In the genomic region with DNA sequence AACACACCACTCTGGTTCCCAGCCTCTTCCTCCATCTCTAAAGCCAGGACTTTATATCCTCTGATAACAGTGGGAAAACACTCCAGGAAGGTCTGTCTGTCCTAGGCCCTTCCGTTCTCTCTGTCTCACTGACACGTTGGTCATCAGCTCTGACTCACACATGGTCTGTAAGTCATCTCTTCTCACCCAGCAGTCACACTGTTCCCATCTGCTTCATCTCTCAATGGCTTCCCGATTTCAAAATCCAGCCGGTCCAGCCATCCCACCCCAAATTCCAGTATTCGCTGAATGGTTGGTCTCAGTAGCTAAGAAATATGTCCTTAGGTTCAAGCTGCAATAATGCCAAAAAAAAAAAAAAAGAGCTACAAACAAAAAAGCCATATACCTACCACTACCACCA, we compare ENCODE assay signal across 18 mouse cellular contexts. TPM values are rescaled to one million over a fixed set of nuclear protein-coding genes. Genes with fewer than 3 reads are reported as not detected.
DNase-seq lines count a peak whose midpoint lies in the region; ATAC-seq and TF ChIP-seq lines count a peak whose summit lies in the region.
"Had no signal": no experiment of that assay in that cellular context is flagged by ENCODE, and none has a peak within 500 bp of the region (broad histone marks: within the 10 kb centered on the region; RNA-seq: fewer than 3 reads in every experiment).

No protein-coding gene starts in this region.

- intact Hi-C loops in heart, postnatal 14 days (cut with DNase I), result loop anchor here (2.0 kb wide), 2 partner anchors 53 to 95 kb away; no protein-coding TSS in a partner anchor

- H3K4me2 ChIP-seq in heart, postnatal 0 days (ENCODE audit: low read depth, low read length), result no peak overlapping the region
- H3K4me2 ChIP-seq in lung, postnatal 0 days (replicated peaks; ENCODE audit: low read depth, low read length), result no peak overlapping the region
- H3K4me2 ChIP-seq: embryonic facial prominence, embryonic 12.5 days had no signal

- H3K9ac ChIP-seq in heart, postnatal 0 days (replicated peaks; ENCODE audit: low read depth, low read length), result no peak overlapping the region
- no peak overlapping the region for H3K9ac ChIP-seq in lung, postnatal 0 days (replicated peaks; ENCODE audit: low read depth)
- H3K9ac ChIP-seq: embryonic facial prominence, embryonic 12.5 days had no signal

- no peak for ATAC-seq in heart, postnatal 0 days (ENCODE audit: insufficient read depth, low read depth)
- ATAC-seq in lung, postnatal 0 days, result peak; percentile 76
- ATAC-seq in activated CD4-positive, CD25-positive, alpha-beta regulatory T cell, adult 4 months, result no peak
- ATAC-seq: forebrain, embryonic 14.5 days; forebrain, embryonic 16.5 days had no signal

- H3K4me1 ChIP-seq in heart, postnatal 0 days (ENCODE audit: control insufficient read depth, insufficient read depth), result no peaks in the 10 kb centered on the region
- no peaks in the 10 kb centered on the region for H3K4me1 ChIP-seq in lung, postnatal 0 days (ENCODE audit: insufficient read depth, low read depth, low read length)
- H3K4me1 ChIP-seq: embryonic facial prominence, embryonic 10.5 days; embryonic facial prominence, embryonic 12.5 days had no signal

- 53% methylated on average over 5 of the region's 5 CpGs for WGBS in heart, postnatal 0 days
- 61% methylated on average over 5 of the region's 5 CpGs for WGBS in lung, postnatal 0 days

- H3K4me3 ChIP-seq in heart, postnatal 0 days (ENCODE audit: low read depth, low read length), result no peak overlapping the region
- H3K4me3 ChIP-seq in lung, postnatal 0 days (ENCODE audit: low read depth, low read length), result no peak overlapping the region
- H3K4me3 ChIP-seq: embryonic facial prominence, embryonic 10.5 days; embryonic facial prominence, embryonic 12.5 days had no signal

- no peaks in the 10 kb centered on the region for H3K27me3 ChIP-seq in heart, postnatal 0 days (ENCODE audit: control insufficient read depth, insufficient read depth, low read length)
- no peaks in the 10 kb centered on the region for H3K27me3 ChIP-seq in lung, postnatal 0 days (replicated peaks; ENCODE audit: insufficient read depth, low read length)
- H3K27me3 ChIP-seq: embryonic facial prominence, embryonic 12.5 days had no signal

- peak; percentile 13 for DNase-seq in heart, postnatal 0 days (ENCODE audit: low spot score)
- DNase-seq in heart, postnatal 14 days, result no peak
- peak; percentile 87 for DNase-seq in lung, postnatal 0 days (ENCODE audit: low spot score)
- no peak for DNase-seq in lung, postnatal 14 days
- peak; percentile 21 for DNase-seq in 3T3-L1 (ENCODE audit: low read depth, low spot score)
- DNase-seq: adrenal gland, adult 8-10 months; adrenal gland, postnatal 14 days; cerebellum, adult 11-12 months; cerebellum, adult 2 months; cerebellum, adult 9-10 months; cerebellum, postnatal 10 days; cerebellum, postnatal 25 days had no signal

- H3K9me3 ChIP-seq in heart, postnatal 0 days (replicated peaks; ENCODE audit: control insufficient read depth, low read length), result no peaks in the 10 kb centered on the region
- no peaks in the 10 kb centered on the region for H3K9me3 ChIP-seq in lung, postnatal 0 days (ENCODE audit: low read length)
- H3K9me3 ChIP-seq: embryonic facial prominence, embryonic 10.5 days; embryonic facial prominence, embryonic 12.5 days had no signal

- no peak for TF ChIP-seq EP300 in heart, postnatal 0 days (IDR thresholded peaks at IDR 0.05; ENCODE audit: low read depth)
- peak; percentile 57; the same call in 1 of the 2 replicates for TF ChIP-seq EP300 in lung, postnatal 0 days (IDR thresholded peaks at IDR 0.05)

- H3K36me3 ChIP-seq in heart, postnatal 0 days (replicated peaks; ENCODE audit: control insufficient read depth, insufficient read depth, low read length), result no peaks in the 10 kb centered on the region
- no peaks in the 10 kb centered on the region for H3K36me3 ChIP-seq in lung, postnatal 0 days (ENCODE audit: insufficient read depth, low read length)
- H3K36me3 ChIP-seq: embryonic facial prominence, embryonic 10.5 days; embryonic facial prominence, embryonic 12.5 days had no signal

- TF ChIP-seq CTCF in heart, postnatal 0 days (IDR thresholded peaks at IDR 0.05; ENCODE audit: low read depth), result no peak
- no peak for TF ChIP-seq CTCF in lung, postnatal 0 days (IDR thresholded peaks at IDR 0.05)

- H3K27ac ChIP-seq in heart, postnatal 0 days (ENCODE audit: low read depth), result no peak overlapping the region
- peak overlapping the region; percentile 57; the same call in 1 of the 2 replicates for H3K27ac ChIP-seq in lung, postnatal 0 days (ENCODE audit: low read length)
- H3K27ac ChIP-seq: embryonic facial prominence, embryonic 10.5 days; embryonic facial prominence, embryonic 12.5 days had no signal

RNA-seq across cellular contexts. Expression of a gene that starts 24.9 kb away (rescaled TPM):
- 2.2 and 2.4 TPM in 2 replicates for total RNA-seq in heart, postnatal 0 days (2014; rRNA removed; ENCODE audit: low replicate concordance)
- polyA plus RNA-seq in heart, postnatal 0 days (2015; fragmentation: Nextera tagmentation; extraction: Ambion mirVana), result 0.20 and 0.27 TPM in 2 replicates
- total RNA-seq in heart, postnatal 14 days (2021), result 1 to 10 TPM; 1.2 to 1.4 TPM
- 1.8 TPM in 2 replicates for polyA plus RNA-seq in lung, postnatal 0 days (2015; fragmentation: Nextera tagmentation; extraction: Ambion mirVana)
- under 1 TPM in 1 of 2 experiments, not detected in 1; 0.45 TPM for polyA plus RNA-seq in activated CD4-positive, CD25-positive, alpha-beta regulatory T cell, adult 4 months (2017; shearing (Covaris generic))
- total RNA-seq: MEL had no signal

RNA-seq across cellular contexts. Expression of a gene that starts 33.5 kb away (rescaled TPM):
- total RNA-seq in heart, postnatal 0 days (2014; rRNA removed; ENCODE audit: low replicate concordance), result 464 and 479 TPM in 2 replicates
- 135 and 139 TPM in 2 replicates for polyA plus RNA-seq in heart, postnatal 0 days (2015; fragmentation: Nextera tagmentation; extraction: Ambion mirVana)
- 100 to 1,000 TPM; 904 to 976 TPM for total RNA-seq in heart, postnatal 14 days (2021)
- polyA plus RNA-seq in lung, postnatal 0 days (2015; fragmentation: Nextera tagmentation; extraction: Ambion mirVana), result 120 and 128 TPM in 2 replicates
- 100 to 1,000 TPM in 1 of 2 experiments, 10 to 100 TPM in 1; 95.5 to 199 TPM for polyA plus RNA-seq in activated CD4-positive, CD25-positive, alpha-beta regulatory T cell, adult 4 months (2017; shearing (Covaris generic))

Comparison
In these comparisons a context has a peak if more than half of its experiments do, and no peak if none do; other contexts are left out.
1. DNase-seq: peak in heart, postnatal 0 days (single experiment), lung, postnatal 0 days (single experiment) and 3T3-L1 (single experiment); none in heart, postnatal 14 days (0 of 2) and lung, postnatal 14 days (single experiment).